Mouse (Mus musculus): ENCODE measurements around the gene G2e3. TPM values are rescaled to one million over a fixed set of nuclear protein-coding genes. Genes with fewer than 3 reads are reported as not detected.
A peak's percentile ranks its signal among the peaks of the same experiment; 100 is the strongest.

Gene G2e3
- polyA plus RNA-seq, 1 experiment = 0.24 TPM

- Histone ChIP-seq H3K36me3 (ENCODE audit: control insufficient read depth, insufficient read depth, low read length) (peaks cover 49% of the 10 kb centered on the region), H3K27ac (ENCODE audit: insufficient read depth, low read depth, low read length) (no peak overlapping the region), H3K4me3 (ENCODE audit: low read depth, low read length) (no peak overlapping the region), H3K4me1 (ENCODE audit: control insufficient read depth, insufficient read depth, insufficient read length, low read length) (no peaks in the 10 kb centered on the region), H3K27me3 (ENCODE audit: control insufficient read depth, insufficient read depth, low read length) (no peaks in the 10 kb centered on the region)
- TF ChIP-seq POLR2A (IDR thresholded peaks at IDR 0.05; ENCODE audit: low read depth, low read length) (no peak), CTCF (IDR thresholded peaks at IDR 0.05; ENCODE audit: extremely low read depth, insufficient read length, insufficient replicate concordance, low read depth, low read length) (no peak)
Measured at GRCm38 (mm10) chr12:51361294-51361693, 13.4 kb downstream of the G2e3 start.

DNA sequence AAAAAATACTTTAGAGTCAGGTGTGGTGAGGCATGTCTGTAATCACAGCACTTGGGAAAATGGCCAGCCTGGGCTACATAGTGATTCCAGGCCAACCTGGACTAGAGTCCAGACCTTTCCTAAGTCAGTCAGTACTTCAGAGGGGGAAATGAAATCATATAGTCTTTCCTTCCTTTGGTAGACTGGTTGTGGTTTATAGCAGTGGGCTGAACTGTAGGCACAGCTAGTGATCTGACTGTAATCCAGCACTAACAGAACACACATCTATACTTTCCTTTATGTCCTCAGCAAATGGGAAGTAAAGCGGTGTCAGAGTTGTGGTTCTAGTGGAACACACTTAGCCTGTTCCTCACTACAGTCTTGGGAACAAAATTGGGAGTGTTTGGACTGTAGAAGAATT lies 15.0 kb downstream of the G2e3 start:
- 98% methylated on average over 1 of the region's 1 CpGs for WGBS

GRCm38 (mm10) chr12:51368504-51368903 lies 20.6 kb downstream of the G2e3 start:
- 96% methylated on average over 3 of the region's 3 CpGs for WGBS
- Histone ChIP-seq H3K36me3 (ENCODE audit: control insufficient read depth, insufficient read depth, low read length) (peaks cover 37% of the 10 kb centered on the region), H3K4me3 (ENCODE audit: low read depth, low read length) (no peak overlapping the region), H3K4me1 (ENCODE audit: control insufficient read depth, insufficient read depth, insufficient read length, low read length) (no peaks in the 10 kb centered on the region), H3K27me3 (ENCODE audit: control insufficient read depth, insufficient read depth, low read length) (no peaks in the 10 kb centered on the region), H3K27ac (ENCODE audit: insufficient read depth, low read depth, low read length) (no peak overlapping the region)
- no peak for TF ChIP-seq POLR2A (IDR thresholded peaks at IDR 0.05; ENCODE audit: low read depth, low read length)
- no peak for TF ChIP-seq CTCF (IDR thresholded peaks at IDR 0.05; ENCODE audit: extremely low read depth, insufficient read length, insufficient replicate concordance, low read depth, low read length)

More for the DNA sequence above, 15.0 kb downstream of the G2e3 start:
- no peak overlapping the region for H3K27ac ChIP-seq (ENCODE audit: insufficient read depth, low read depth, low read length)
- no peak for TF ChIP-seq CTCF (IDR thresholded peaks at IDR 0.05; ENCODE audit: extremely low read depth, insufficient read length, insufficient replicate concordance, low read depth, low read length)
- no peak for TF ChIP-seq POLR2A (IDR thresholded peaks at IDR 0.05; ENCODE audit: low read depth, low read length)
- H3K27me3 ChIP-seq (ENCODE audit: control insufficient read depth, insufficient read depth, low read length) = no peaks in the 10 kb centered on the region
- no peak overlapping the region for H3K4me3 ChIP-seq (ENCODE audit: low read depth, low read length)
- no peaks in the 10 kb centered on the region for H3K4me1 ChIP-seq (ENCODE audit: control insufficient read depth, insufficient read depth, insufficient read length, low read length)
- peaks cover 48% of the 10 kb centered on the region for H3K36me3 ChIP-seq (ENCODE audit: control insufficient read depth, insufficient read depth, low read length)

DNA sequence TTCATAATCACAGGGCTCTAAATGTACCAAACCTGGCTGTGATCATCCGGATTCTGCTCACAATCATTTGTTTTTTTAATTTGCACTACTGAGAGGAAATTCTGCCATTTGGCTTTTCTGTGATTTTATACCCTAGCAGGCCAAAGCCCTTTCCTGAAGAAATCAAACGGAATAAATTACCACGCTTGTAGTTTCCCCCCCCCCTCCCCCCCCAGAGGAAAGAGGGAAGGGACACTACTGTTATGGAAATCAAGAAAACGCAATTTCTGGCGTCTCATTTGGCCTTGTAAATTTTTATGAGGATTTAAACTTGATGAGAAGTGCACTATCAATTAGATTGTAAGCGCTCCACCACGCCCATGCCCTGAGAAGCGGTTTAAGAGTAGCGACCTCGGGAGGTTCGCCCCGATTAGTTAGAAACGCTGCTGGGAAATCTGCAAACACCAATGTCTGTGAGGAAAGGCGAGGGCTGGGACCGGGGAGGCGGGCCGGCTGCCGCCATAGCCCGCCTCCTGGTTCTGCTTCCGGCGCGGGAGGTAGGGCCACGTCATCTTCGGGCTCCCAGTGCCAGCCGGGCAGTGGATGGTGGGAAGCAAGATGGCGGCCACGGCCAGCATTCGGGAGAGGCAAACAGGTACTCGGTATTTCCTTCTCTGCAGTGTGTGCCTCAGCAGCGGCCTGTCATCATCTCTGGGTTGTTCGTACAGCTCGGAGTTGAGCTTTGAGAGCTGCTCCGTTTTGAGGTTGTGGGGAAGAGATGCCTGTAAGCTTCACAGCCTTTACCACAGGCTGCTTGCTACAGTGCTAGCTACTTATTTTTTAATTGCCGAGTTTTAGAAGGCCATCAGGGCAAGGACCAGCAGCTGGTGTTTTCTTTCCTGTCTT lies 29.4 kb downstream of the G2e3 start, which contains the start of gene Scfd1:
Gene Scfd1 (plus strand): TSS at position 508 of the 885 bp plus-strand sequence.
- TF ChIP-seq CTCF (IDR thresholded peaks at IDR 0.05; ENCODE audit: extremely low read depth, insufficient read length, insufficient replicate concordance, low read depth, low read length) = no peak
- TF ChIP-seq POLR2A (IDR thresholded peaks at IDR 0.05; ENCODE audit: low read depth, low read length) = peak; percentile 88
- Histone ChIP-seq H3K36me3 (ENCODE audit: control insufficient read depth, insufficient read depth, low read length) (peaks cover 16% of the 10 kb centered on the region), H3K4me1 (ENCODE audit: control insufficient read depth, insufficient read depth, insufficient read length, low read length) (peaks cover 2% of the 10 kb centered on the region; the same call in 1 of the 2 replicates), H3K4me3 (ENCODE audit: low read depth, low read length) (peak within 1 kb of the TSS; percentile 76), H3K27ac (ENCODE audit: insufficient read depth, low read depth, low read length) (peak within 1 kb of the TSS; percentile 93), H3K27me3 (ENCODE audit: control insufficient read depth, insufficient read depth, low read length) (no peaks in the 10 kb centered on the region)
- WGBS = 1% methylated on average over 34 of the region's 34 CpGs

DNA sequence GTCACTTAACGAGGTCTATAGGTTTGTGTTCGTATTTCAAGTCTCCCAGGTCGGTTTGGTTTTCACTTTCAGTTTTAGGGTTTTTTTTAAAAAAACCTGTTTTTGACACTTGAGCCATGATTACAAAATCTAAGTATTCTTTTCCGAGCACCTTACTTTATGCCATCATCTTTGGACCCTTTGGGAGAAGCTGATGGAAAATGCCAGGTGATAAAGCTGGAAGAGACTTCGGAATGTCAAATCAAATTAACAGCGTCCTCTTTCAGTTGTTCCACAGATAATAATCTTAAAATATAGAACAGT lies 30.0 kb downstream of the G2e3 start:
- H3K4me3 ChIP-seq (ENCODE audit: low read depth, low read length) = peak overlapping the region; percentile 76
- peaks cover 16% of the 10 kb centered on the region for H3K36me3 ChIP-seq (ENCODE audit: control insufficient read depth, insufficient read depth, low read length)
- no peak for TF ChIP-seq CTCF (IDR thresholded peaks at IDR 0.05; ENCODE audit: extremely low read depth, insufficient read length, insufficient replicate concordance, low read depth, low read length)
- WGBS = 5% methylated on average over 6 of the region's 6 CpGs
- no peaks in the 10 kb centered on the region for H3K27me3 ChIP-seq (ENCODE audit: control insufficient read depth, insufficient read depth, low read length)
- peak overlapping the region; percentile 93 for H3K27ac ChIP-seq (ENCODE audit: insufficient read depth, low read depth, low read length)
- H3K4me1 ChIP-seq (ENCODE audit: control insufficient read depth, insufficient read depth, insufficient read length, low read length) = peaks cover 2% of the 10 kb centered on the region; the same call in 1 of the 2 replicates

DNA sequence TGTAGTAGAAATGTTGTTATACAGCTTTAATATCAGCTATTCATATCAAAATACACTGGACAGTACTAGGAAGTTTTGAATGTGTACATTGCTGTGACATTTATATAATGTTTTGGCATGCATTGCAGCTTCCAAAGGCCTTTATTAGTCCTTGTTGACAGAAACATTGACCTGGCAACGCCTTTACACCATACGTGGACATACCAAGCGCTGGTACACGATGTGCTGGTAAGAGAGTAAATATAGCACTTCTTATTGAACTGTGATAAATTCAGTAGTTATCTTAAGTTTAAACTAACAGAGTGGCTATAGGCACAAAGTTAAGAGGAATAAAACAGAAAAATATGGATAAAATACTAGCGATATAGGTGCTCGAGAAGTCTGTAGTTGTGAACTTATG lies 52.0 kb downstream of the G2e3 start:
- Histone ChIP-seq H3K27me3 (ENCODE audit: control insufficient read depth, insufficient read depth, low read length) (no peaks in the 10 kb centered on the region), H3K27ac (ENCODE audit: insufficient read depth, low read depth, low read length) (no peak overlapping the region), H3K36me3 (ENCODE audit: control insufficient read depth, insufficient read depth, low read length) (peaks cover 56% of the 10 kb centered on the region), H3K4me1 (ENCODE audit: control insufficient read depth, insufficient read depth, insufficient read length, low read length) (no peaks in the 10 kb centered on the region), H3K4me3 (ENCODE audit: low read depth, low read length) (no peak overlapping the region)
- TF ChIP-seq POLR2A (IDR thresholded peaks at IDR 0.05; ENCODE audit: low read depth, low read length) (no peak), CTCF (IDR thresholded peaks at IDR 0.05; ENCODE audit: extremely low read depth, insufficient read length, insufficient replicate concordance, low read depth, low read length) (no peak)
- 77% methylated on average over 6 of the region's 6 CpGs for WGBS

DNA sequence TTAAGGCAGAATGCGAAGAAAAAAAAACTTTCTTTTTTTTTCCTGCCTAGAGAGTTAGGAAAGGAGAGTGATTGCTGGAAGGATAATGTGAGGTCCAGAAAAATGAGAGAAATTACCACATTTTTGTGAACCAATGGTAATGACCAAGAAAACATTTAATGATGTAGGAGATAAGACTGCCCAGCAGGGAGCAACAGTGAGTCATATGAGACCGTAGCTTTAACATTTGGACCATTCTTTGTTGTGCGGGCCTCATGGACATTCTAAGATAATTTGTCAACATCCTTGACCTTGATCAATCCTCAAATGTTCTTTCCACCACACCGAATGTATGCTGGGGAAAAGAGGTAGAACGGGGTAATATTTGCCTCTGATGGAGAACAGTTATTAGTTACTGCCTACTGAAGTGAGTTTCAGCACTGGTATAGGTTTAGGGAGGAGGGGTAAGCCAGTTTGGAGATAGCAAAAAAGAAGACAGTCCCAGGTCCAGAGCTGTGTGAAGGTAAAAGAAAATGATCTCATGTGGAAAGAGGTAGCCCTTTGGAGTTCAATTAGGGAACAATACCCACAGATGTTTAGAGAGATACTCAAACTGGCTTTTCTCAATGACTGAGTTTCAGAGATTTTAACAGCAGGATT lies 54.3 kb downstream of the G2e3 start:
- no peak overlapping the region for H3K4me3 ChIP-seq (ENCODE audit: low read depth, low read length)
- peaks cover 48% of the 10 kb centered on the region for H3K36me3 ChIP-seq (ENCODE audit: control insufficient read depth, insufficient read depth, low read length)
- H3K27me3 ChIP-seq (ENCODE audit: control insufficient read depth, insufficient read depth, low read length) = no peaks in the 10 kb centered on the region
- TF ChIP-seq CTCF (IDR thresholded peaks at IDR 0.05; ENCODE audit: extremely low read depth, insufficient read length, insufficient replicate concordance, low read depth, low read length) (no peak), POLR2A (IDR thresholded peaks at IDR 0.05; ENCODE audit: low read depth, low read length) (no peak)
- no peaks in the 10 kb centered on the region for H3K4me1 ChIP-seq (ENCODE audit: control insufficient read depth, insufficient read depth, insufficient read length, low read length)
- 70% methylated on average over 5 of the region's 5 CpGs for WGBS
- H3K27ac ChIP-seq (ENCODE audit: insufficient read depth, low read depth, low read length) = no peak overlapping the region

All from small intestine, adult 2 months (tissue).